Mouse (Mus musculus) stomach, postnatal 0 days (tissue): Measurements from ENCODE around the gene Itm2b. TPM values are rescaled to one million over a fixed set of nuclear protein-coding genes. Genes with fewer than 3 reads are reported as not detected.

Experiments
- ATAC-seq: fragments of 200-750 bp; cut with Nextera tagmentation; 2 replicates; pipeline ENCODE4 v1.8.0; 2017; ENCODE audit not compliant: low FRiP score, low TSS enrichment
- DNase-seq: peaks from one replicate; pipeline ENCODE4 v3.0.0-alpha.2; 2016; ENCODE audit warnings: low spot score
- H3K27ac ChIP-seq: fragments of 300-500 bp; sonication (generic); replicated peaks from 2 replicates; pipeline ENCODE4 v1.5.1; 2014; ENCODE audit warnings: mild to moderate bottlenecking, control low read depth
- H3K27me3 ChIP-seq: fragments of 300-500 bp; sonication (generic); 2 replicates; pipeline ENCODE4 v1.6.1; 2014; ENCODE audit warnings: low read length; ENCODE audit not compliant: control insufficient read depth, insufficient read depth
- H3K36me3 ChIP-seq: fragments of 300-500 bp; sonication (generic); 2 replicates; pipeline ENCODE4 v1.6.1; 2014; ENCODE audit warnings: low read length, mixed read lengths; ENCODE audit not compliant: control insufficient read depth, insufficient read depth
- H3K4me1 ChIP-seq: fragments of 300-500 bp; sonication (generic); replicated peaks from 2 replicates; pipeline ENCODE4 v1.6.1; 2014; ENCODE audit warnings: antibody characterized with exemption; ENCODE audit not compliant: control insufficient read depth, insufficient read depth
- H3K4me2 ChIP-seq: fragments of 300-500 bp; sonication (generic); replicated peaks from 2 replicates; pipeline ENCODE4 v1.6.1; 2014; ENCODE audit warnings: low read depth, mild to moderate bottlenecking, control low read depth, moderate library complexity
- H3K4me3 ChIP-seq: fragments of 300-500 bp; sonication (generic); 2 replicates; pipeline ENCODE4 v1.5.1; 2014; ENCODE audit warnings: low read depth, low read length, control low read depth
- H3K9ac ChIP-seq: fragments of 300-500 bp; sonication (generic); 2 replicates; pipeline ENCODE4 v1.6.1; 2014; ENCODE audit warnings: mild to moderate bottlenecking, low read length, control low read depth, mixed read lengths
- H3K9me3 ChIP-seq: fragments of 300-500 bp; sonication (generic); 2 replicates; pipeline ENCODE4 v1.6.1; 2016; ENCODE audit warnings: low read length; ENCODE audit not compliant: control insufficient read depth
- CTCF ChIP-seq: IDR thresholded peaks from 2 replicates; pipeline ENCODE4 v1.5.1; 2016; ENCODE audit warnings: antibody characterized with exemption, low read depth, mild to moderate bottlenecking, moderate library complexity
- EP300 ChIP-seq: optimal IDR thresholded peaks from 2 replicates; pipeline ENCODE3; 2016; ENCODE audit warnings: antibody characterized with exemption
- WGBS: fragments of 180-500 bp; shearing (Covaris S2); extraction: QIAGEN DNeasy Blood & Tissue Kit; methylation state at CpG from one replicate; pipeline ENCODE4 v1.1.7; 2014; 5-methylcytosine and 5-hydroxymethylcytosine counted together
- polyA plus RNA-seq: library from polyadenylated mRNA; unstranded; fragments of >200 nt; fragmentation: Nextera tagmentation; extraction: Ambion mirVana; gene quantifications from 2 replicates; pipeline ENCODE4 v1.2.1, GENCODE M21; 2015

Gene Itm2b
- polyA plus RNA-seq, 1 experiment from 2014 or later: 1,381 TPM

- no peaks in the 10 kb centered on the region for H3K27me3 ChIP-seq
- no peaks in the 10 kb centered on the region for H3K4me1 ChIP-seq
- no peak for ATAC-seq
- DNase-seq: no peak
- WGBS: 87% methylated on average over 8 of the region's 8 CpGs
- no peak overlapping the region for H3K27ac ChIP-seq
- H3K36me3 ChIP-seq: peaks cover 6% of the 10 kb centered on the region; the same call in 1 of the 2 replicates
- no peak overlapping the region for H3K4me2 ChIP-seq
- H3K4me3 ChIP-seq: no peak overlapping the region
- TF ChIP-seq EP300 (no peak), CTCF (no peak)
- H3K9me3 ChIP-seq: no peaks in the 10 kb centered on the region
- no peak overlapping the region for H3K9ac ChIP-seq
Observed at GRCm38 (mm10) chr14:73354700-73355099, 30.4 kb downstream of the Itm2b start.

GRCm38 (mm10) chr14:73351118-73351517 lies 34.0 kb downstream of the Itm2b start:
- H3K9ac ChIP-seq: no peak overlapping the region
- WGBS: 97% methylated on average over 5 of the region's 5 CpGs
- DNase-seq (no peak), ATAC-seq (no peak)
- H3K27ac ChIP-seq: no peak overlapping the region
- no peak overlapping the region for H3K4me2 ChIP-seq
- no peak for TF ChIP-seq CTCF
- no peak overlapping the region for H3K4me3 ChIP-seq
- H3K9me3 ChIP-seq: no peaks in the 10 kb centered on the region
- no peaks in the 10 kb centered on the region for H3K4me1 ChIP-seq
- no peaks in the 10 kb centered on the region for H3K36me3 ChIP-seq
- no peaks in the 10 kb centered on the region for H3K27me3 ChIP-seq

- no peak overlapping the region for H3K9ac ChIP-seq
- H3K27me3 ChIP-seq: no peaks in the 10 kb centered on the region
- no peak for ATAC-seq
- H3K4me3 ChIP-seq: no peak overlapping the region
- no peak overlapping the region for H3K4me2 ChIP-seq
- no peak for DNase-seq
- H3K36me3 ChIP-seq: no peaks in the 10 kb centered on the region
- no peaks in the 10 kb centered on the region for H3K9me3 ChIP-seq
- WGBS: 71% methylated on average over 1 of the region's 1 CpGs
- H3K27ac ChIP-seq: no peak overlapping the region
- H3K4me1 ChIP-seq: no peaks in the 10 kb centered on the region
- no peak for TF ChIP-seq CTCF
- TF ChIP-seq EP300: no peak
Observed at GRCm38 (mm10) chr14:73350029-73350428, 35.1 kb downstream of the Itm2b start.

- Histone ChIP-seq H3K27ac (no peak overlapping the region), H3K36me3 (no peaks in the 10 kb centered on the region), H3K4me1 (no peaks in the 10 kb centered on the region), H3K9me3 (no peaks in the 10 kb centered on the region), H3K9ac (no peak overlapping the region), H3K4me3 (no peak overlapping the region), H3K27me3 (no peaks in the 10 kb centered on the region), H3K4me2 (no peak overlapping the region)
- TF ChIP-seq EP300 (no peak), CTCF (no peak)
- no peak for ATAC-seq
- DNase-seq: no peak
- 53% methylated on average over 7 of the region's 7 CpGs for WGBS
Observed at GRCm38 (mm10) chr14:73349061-73349670, 35.9 kb downstream of the Itm2b start.

- Histone ChIP-seq H3K27me3 (no peaks in the 10 kb centered on the region), H3K27ac (no peak overlapping the region), H3K4me3 (no peak overlapping the region), H3K4me2 (no peak overlapping the region), H3K9me3 (no peaks in the 10 kb centered on the region), H3K4me1 (no peaks in the 10 kb centered on the region), H3K36me3 (no peaks in the 10 kb centered on the region), H3K9ac (no peak overlapping the region)
- TF ChIP-seq CTCF (no peak), EP300 (no peak)
- ATAC-seq (no peak), DNase-seq (no peak)
- 75% methylated on average over 9 of the region's 9 CpGs for WGBS
Observed at GRCm38 (mm10) chr14:73347302-73347701, 37.8 kb downstream of the Itm2b start.

- Histone ChIP-seq H3K4me2 (no peak overlapping the region), H3K27ac (no peak overlapping the region), H3K4me1 (no peaks in the 10 kb centered on the region), H3K36me3 (no peaks in the 10 kb centered on the region), H3K9ac (no peak overlapping the region), H3K9me3 (no peaks in the 10 kb centered on the region), H3K4me3 (no peak overlapping the region), H3K27me3 (no peaks in the 10 kb centered on the region)
- 81% methylated on average over 4 of the region's 4 CpGs for WGBS
- no peak for DNase-seq
- TF ChIP-seq EP300: no peak
- TF ChIP-seq CTCF: peak; percentile 27; the same call in 1 of the 2 replicates
- ATAC-seq: no peak
Observed at GRCm38 (mm10) chr14:73345614-73346013, 39.5 kb downstream of the Itm2b start.
